Mouse (Mus musculus) embryonic fibroblast, embryonic 13.5 days (primary cell): ENCODE measurements around the gene Atxn7l3. TPM values are rescaled to one million over a fixed set of nuclear protein-coding genes. Genes with fewer than 3 reads are reported as not detected.

Experiments used
- H3K27ac ChIP-seq: 2 replicates; pipeline ENCODE4 v1.5.1; 2012; ENCODE audit warnings: low read length, control low read depth, inconsistent platforms; ENCODE audit not compliant: insufficient read depth
- H3K4me1 ChIP-seq: 2 replicates; pipeline ENCODE4 v1.6.1; 2011; ENCODE audit warnings: low read length; ENCODE audit not compliant: control insufficient read depth, insufficient read depth
- H3K4me3 ChIP-seq: 2 replicates; pipeline ENCODE4 v1.5.1; 2011; ENCODE audit warnings: mild to moderate bottlenecking, control low read depth, low read length; ENCODE audit not compliant: insufficient read depth
- CTCF ChIP-seq: IDR thresholded peaks from 2 replicates; pipeline ENCODE4 v1.5.1; 2011; ENCODE audit warnings: mild to moderate bottlenecking, control low read depth, low read length, moderate library complexity, borderline replicate concordance; ENCODE audit not compliant: insufficient read depth
- POLR2A ChIP-seq: IDR thresholded peaks from 2 replicates; pipeline ENCODE4 v1.6.1; 2011; ENCODE audit warnings: low read depth, mild to moderate bottlenecking, control low read depth, low read length, moderate library complexity
- polyA plus RNA-seq: library from polyadenylated mRNA; stranded (reverse); fragments of >200 nt; gene quantifications from 2 replicates; pipeline ENCODE4 v1.2.4, GENCODE M21; 2011; ENCODE audit warnings: low read depth; ENCODE audit not compliant: missing spikeins, insufficient read length

Atxn7l3 gene
- polyA plus RNA-seq, 1 experiment: 55.6 TPM

DNA sequence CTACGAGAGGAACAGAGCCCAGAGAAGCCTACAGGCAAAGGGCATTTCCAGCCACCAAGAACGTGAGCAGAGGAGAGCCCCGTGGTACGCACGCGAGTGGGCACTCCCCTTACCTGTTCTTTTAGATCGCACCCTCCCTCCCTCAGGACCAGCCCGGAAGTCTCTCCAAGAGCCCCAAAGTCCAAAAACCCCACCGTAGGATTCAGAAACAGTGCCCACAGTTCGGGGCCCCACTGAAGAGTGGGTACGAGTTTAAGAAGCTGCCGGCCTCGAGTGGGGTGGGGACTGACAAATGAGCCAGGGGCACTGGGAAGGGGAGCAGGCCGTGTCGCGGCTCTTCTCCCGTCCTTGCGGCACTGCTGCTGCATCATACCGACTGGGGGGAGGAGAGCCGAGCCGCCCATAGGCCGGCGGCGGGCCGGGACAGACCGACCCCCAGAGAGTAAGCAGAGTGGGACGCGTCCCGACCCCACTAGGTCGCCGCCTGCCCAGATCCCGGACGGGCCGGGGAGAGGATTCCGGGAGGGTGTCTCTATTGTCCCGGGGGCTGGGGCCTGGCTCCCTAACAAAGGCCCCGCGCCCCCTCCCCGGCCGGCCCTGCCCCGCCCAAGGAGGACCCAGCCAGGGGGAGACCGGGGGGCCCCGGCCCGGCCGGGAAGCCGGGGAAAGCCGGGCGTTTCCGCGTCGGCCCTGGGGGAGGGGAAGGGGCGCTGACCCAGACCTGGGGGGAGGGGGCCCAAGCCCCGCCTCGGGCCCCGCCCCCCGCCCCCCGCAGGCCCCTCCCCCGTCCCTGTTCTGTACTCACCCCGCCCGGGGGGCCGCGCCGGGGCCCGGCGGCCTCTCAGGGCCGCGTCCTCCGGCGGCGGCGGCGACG lies 596 bp downstream of the Atxn7l3 start:
- peak overlapping the region; percentile 94 for H3K27ac ChIP-seq
- no peak for TF ChIP-seq CTCF
- TF ChIP-seq POLR2A: peak; percentile 13
- no peaks in the 10 kb centered on the region for H3K4me1 ChIP-seq
- peak overlapping the region; percentile 80 for H3K4me3 ChIP-seq

DNA sequence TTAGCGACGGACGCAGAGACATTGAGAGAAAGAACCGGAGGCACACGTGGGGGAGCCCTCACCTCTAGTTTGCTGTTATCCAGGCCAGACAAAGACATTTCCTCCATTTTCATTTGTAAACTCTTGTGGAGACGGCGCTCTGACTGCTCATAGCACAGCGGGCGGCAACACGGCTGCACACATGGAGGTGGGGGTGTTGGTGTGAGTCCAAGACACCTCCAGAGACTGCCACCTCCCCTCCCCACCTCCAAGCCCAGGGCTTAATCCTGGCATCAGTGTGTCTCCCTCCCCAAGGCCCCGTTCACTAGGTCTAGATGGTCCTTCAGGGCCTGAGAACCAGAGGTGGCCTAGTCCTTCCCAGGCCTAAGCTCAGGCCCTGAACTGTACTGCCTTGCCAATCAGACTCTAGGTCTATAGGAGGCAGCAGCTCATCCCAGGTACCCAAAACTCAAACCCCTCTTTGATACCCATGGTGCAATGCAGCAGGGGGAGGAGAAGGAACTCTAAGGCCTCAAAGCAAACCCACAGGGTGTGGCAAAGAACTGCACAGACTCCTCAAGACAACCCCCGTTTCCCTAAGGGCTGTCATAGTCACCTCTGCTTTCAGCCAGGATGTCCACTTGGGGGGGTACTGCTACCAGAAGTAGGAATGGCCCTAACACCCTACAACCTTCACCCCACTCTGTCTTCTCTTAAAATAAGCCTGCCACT lies 1.4 kb downstream of the Atxn7l3 start:
- Histone ChIP-seq H3K4me1 (no peaks in the 10 kb centered on the region), H3K4me3 (peak overlapping the region; percentile 80), H3K27ac (peak overlapping the region; percentile 94)
- TF ChIP-seq CTCF (no peak), POLR2A (peak; percentile 91)

DNA sequence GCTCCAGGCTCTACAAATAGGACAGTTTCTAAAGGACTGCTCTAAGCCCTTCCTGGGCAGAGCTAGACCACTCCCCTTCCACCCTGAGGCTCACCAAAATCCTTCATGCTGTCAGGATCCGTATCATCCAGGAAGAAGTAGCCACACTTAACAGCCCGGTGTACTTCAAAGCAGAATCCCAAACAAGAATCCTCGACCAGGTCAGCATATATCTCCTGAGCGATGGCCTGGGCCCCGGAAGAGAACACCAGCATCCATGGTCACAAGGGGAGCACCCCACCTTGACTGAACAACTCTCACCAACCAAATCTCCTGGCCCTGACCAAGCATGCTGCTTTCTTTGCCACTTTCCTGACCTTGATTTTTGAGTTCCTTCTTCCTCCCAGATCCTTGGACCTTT lies 2.0 kb downstream of the Atxn7l3 start:
- Histone ChIP-seq H3K4me1 (no peaks in the 10 kb centered on the region), H3K27ac (no peak overlapping the region), H3K4me3 (peak overlapping the region; percentile 80; the same call in 1 of the 2 replicates)
- TF ChIP-seq CTCF (no peak), POLR2A (no peak)

DNA sequence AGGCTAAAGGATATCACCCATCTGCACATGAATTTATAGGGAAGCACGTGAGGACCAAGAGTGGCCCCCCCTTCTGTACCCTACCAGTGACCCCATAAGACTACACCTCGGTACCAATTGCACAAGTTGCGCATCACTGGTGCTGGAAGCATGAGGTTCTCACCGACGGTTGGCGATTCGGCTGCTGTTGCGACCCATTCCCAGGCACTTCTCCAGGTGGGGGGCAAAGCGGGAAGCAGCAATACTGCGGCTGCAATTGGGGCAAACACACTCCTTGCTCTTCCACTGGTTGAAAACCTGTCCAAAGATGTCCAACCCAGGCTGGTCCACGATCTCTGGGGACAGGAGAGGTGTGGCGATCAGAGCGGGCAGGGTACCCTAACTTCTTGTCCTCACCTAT lies 2.5 kb downstream of the Atxn7l3 start:
- H3K4me3 ChIP-seq: no peak overlapping the region
- H3K27ac ChIP-seq: no peak overlapping the region
- TF ChIP-seq CTCF (no peak), POLR2A (no peak)
- H3K4me1 ChIP-seq: no peaks in the 10 kb centered on the region

DNA sequence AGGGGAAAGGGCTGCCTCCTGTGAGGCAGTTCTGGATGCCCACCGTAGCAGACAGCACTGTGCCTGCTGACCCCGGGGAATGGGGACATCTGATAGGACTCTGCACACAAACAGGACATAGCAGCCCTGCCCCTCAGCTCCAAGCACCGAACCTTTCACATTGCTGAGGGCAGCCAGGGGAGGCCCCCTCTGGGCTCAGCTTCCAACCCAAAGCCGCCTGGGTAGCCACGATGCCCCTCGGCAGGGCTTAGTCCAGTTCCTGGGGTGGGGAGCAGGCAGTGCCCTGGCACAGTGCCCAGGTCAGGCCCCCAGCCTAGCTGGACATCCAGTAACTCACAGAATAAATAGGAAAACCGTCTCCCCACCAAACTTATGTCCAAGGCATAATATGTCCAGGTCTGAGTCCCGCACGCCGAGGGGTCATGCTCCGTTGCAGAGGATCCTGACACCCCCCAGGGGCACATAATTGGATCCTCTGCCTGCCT lies 5.3 kb downstream of the Atxn7l3 start:
- no peak overlapping the region for H3K4me3 ChIP-seq
- TF ChIP-seq CTCF (no peak), POLR2A (no peak)
- peaks cover 2% of the 10 kb centered on the region; the same call in 1 of the 2 replicates for H3K4me1 ChIP-seq
- no peak overlapping the region for H3K27ac ChIP-seq

DNA sequence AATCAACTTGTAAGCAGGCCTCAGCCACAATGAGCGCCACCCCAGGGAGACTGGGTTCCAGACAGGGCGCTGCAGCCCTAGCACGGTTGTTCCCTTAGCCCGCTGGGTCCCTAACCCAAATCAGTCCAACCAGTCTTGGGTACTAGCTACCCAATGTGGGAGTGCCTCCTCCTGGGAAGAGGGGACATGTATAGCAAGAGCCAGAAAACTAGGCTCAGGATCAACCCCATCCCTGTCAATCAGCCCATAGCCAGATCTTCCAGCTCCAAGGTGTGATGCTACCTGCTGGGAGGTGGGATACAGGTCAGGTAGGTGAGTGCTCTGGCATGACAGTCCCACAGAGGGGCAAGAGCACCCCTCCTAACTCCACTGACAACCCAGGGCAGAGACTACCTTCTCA lies 6.3 kb downstream of the Atxn7l3 start:
- no peak overlapping the region for H3K27ac ChIP-seq

DNA sequence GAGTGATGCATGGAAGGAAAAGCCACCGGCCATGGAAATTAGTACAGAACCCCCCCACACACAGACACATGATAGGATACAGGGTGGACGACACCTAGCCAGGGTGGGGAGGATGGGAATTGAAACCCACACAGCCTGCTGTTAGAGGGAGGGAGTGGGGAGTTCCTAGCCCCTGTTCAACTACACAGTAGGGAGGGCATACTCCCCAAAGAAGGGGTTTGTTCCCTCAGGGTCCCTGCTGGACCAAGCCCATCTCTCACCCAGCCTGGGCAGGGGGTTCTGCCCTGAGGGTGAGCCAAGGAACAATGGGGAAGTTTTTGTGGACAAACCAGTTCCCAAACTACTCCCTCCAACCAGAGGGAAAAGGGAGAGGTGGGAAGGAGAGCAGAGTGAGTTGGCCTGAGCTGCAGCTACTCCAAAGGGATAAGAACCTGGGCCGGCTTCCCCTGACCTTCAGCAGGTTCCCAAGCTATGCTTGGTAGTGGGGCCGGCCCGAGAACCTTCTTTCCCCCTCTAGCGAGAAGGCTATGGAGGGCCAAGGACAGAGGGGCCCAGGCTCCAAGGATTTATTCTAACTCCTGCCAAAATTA lies 6.8 kb downstream of the Atxn7l3 start:
- H3K27ac ChIP-seq: no peak overlapping the region
- TF ChIP-seq CTCF (no peak), POLR2A (peak; percentile 25; the same call in 1 of the 2 replicates)
- H3K4me3 ChIP-seq: no peak overlapping the region
- peaks cover 2% of the 10 kb centered on the region; the same call in 1 of the 2 replicates for H3K4me1 ChIP-seq

More for the DNA sequence above, 6.3 kb downstream of the Atxn7l3 start:
- TF ChIP-seq CTCF (no peak), POLR2A (no peak)
- H3K4me1 ChIP-seq: peaks cover 2% of the 10 kb centered on the region; the same call in 1 of the 2 replicates
- H3K4me3 ChIP-seq: no peak overlapping the region

DNA sequence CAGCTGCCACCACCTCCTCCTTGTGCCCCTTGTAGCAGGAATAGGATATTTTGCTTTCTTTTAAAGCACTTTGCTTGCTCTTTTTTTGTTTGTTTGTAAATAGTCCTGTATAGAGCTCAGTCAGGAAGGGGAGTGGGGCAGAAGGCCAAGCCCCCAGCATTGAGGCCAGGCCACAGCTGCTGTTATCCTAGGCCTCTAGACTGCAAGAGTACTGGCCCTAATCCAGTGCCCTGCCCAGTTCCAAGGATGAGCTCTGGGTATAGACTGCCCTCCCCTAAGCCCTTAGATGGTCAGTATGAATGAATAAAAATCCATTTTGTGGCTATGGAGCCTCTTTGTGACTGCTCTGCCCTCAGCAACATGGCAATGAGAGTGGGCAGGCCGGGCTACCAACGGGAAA lies 7.5 kb downstream of the Atxn7l3 start:
- TF ChIP-seq CTCF (no peak), POLR2A (no peak)
- Histone ChIP-seq H3K4me1 (peaks cover 2% of the 10 kb centered on the region; the same call in 1 of the 2 replicates), H3K27ac (no peak overlapping the region), H3K4me3 (no peak overlapping the region)

DNA sequence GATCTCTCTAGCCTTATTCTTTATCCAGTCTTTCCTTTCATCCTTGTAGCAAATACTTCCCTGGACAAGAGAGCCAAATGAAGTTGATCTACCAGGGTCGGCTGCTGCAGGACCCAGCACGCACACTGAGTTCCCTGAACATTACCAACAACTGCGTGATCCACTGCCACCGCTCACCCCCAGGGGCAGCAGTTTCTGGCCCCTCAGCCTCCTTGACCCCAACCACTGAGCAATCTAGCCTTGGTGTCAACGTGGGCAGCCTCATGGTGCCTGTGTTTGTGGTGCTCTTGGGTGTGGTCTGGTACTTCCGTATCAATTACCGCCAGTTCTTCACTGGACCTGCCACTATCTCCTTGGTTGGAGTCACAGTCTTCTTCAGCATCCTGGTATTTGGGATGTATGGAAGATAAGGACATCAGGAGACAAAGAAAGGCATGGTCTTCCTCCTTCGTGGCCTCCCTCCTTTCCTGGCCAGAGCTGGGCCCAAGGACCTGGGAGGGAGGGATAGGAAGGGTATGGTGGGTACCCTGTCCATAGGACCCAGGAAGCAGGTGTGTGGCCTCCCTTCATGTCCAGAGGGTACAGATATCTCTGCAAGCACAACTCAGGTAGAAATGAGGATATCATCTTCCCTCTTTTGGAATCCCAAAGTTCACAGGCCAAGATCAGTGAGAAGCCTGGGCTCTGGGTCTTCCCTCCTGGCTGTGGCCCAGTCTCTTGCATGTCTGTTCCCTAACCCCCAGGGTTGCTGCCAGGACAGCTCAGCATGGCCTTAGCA lies 8.2 kb downstream of the Atxn7l3 start:
- no peak overlapping the region for H3K27ac ChIP-seq
- no peak for TF ChIP-seq CTCF
- TF ChIP-seq POLR2A: no peak; the same call in 1 of the 2 replicates
- no peak overlapping the region for H3K4me3 ChIP-seq
- H3K4me1 ChIP-seq: peaks cover 2% of the 10 kb centered on the region; the same call in 1 of the 2 replicates
